Mouse (Mus musculus): ENCODE measurements around the gene Ctbp1. TPM values are rescaled to one million over a fixed set of nuclear protein-coding genes. Genes with fewer than 3 reads are reported as not detected.
A peak's percentile ranks its signal among the peaks of the same experiment; 100 is the strongest.

The Ctbp1 gene
- total RNA-seq, 2 experiments from 2014 or later, result 281 to 299 TPM

GRCm38 (mm10) chr5:33218081-33218480, 56.7 kb downstream of the Ctbp1 start, which contains the start of gene Spon2:
Gene Spon2, minus strand, starts transcription at chr5:33218455.
- no peak for DNase-seq (ENCODE audit: low spot score in 2 of 2)
- intact Hi-C loops (cut with DNase I), result no loop called here

DNA sequence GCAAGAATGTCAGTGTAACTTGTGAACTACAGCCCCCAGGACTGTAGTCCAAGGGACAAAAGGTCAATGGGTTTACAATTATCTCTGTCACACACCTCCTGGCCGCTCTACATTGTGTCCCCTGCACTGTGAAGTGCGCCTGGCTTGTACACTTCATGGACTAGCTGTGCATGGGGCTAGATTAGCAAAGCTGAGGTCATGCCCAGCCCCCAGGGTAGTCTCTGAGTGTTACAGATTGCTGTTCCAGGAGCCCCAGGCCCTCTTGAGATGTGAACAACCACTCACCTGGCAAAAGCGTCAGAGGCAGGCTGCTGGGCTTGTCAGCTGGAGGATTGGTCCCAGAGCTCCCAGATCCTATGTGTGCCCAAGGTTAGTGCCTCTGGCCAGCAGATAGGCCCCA, 57.1 kb downstream of the Ctbp1 start:
- intact Hi-C loops (cut with DNase I), result no loop called here
- no peak for DNase-seq (ENCODE audit: low spot score in 2 of 2)

- DNase-seq (ENCODE audit: low spot score in 2 of 2), result no peak
- intact Hi-C loops (cut with DNase I), result no loop called here
Measured at GRCm38 (mm10) chr5:33214723-33215122, 60.1 kb downstream of the Ctbp1 start.

DNA sequence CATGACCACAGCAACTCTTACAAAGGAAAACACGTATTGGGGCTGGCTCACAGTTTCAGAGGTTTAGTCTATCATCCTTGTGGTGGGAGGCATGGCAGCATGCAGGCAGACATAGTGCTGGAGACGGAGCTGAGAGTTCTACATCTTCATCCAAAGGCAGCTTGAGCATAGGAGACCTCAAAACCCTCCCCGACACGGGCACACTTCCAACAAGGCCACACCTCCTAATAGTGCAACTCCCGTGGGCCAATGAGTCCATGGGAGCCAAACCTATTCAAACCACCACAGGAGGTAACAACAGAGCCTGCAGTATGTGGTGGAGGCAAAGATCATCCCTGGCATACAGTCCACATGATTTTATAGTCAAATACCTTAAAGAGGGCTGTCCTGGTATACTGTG, 63.5 kb downstream of the Ctbp1 start:
- no peak for DNase-seq (ENCODE audit: low spot score in 2 of 2)

GRCm38 (mm10) chr5:33210515-33210914, 64.3 kb downstream of the Ctbp1 start:
- no peak for DNase-seq (ENCODE audit: low spot score in 2 of 2)
- intact Hi-C loops (cut with DNase I), result no loop called here

More for the DNA sequence above, 63.5 kb downstream of the Ctbp1 start:
- intact Hi-C loops (cut with DNase I), result no loop called here

- no peak for DNase-seq (ENCODE audit: low spot score in 2 of 2)
- intact Hi-C loops (cut with DNase I), result no loop called here
Measured at GRCm38 (mm10) chr5:33208533-33209245, 66.1 kb downstream of the Ctbp1 start.

GRCm38 (mm10) chr5:33207136-33207535, 67.7 kb downstream of the Ctbp1 start:
- intact Hi-C loops (cut with DNase I), result no loop called here
- DNase-seq (ENCODE audit: low spot score in 2 of 2), result no peak

GRCm38 (mm10) chr5:33206328-33206727, 68.5 kb downstream of the Ctbp1 start:
- intact Hi-C loops (cut with DNase I), result no loop called here
- no peak for DNase-seq (ENCODE audit: low spot score in 2 of 2)

DNA sequence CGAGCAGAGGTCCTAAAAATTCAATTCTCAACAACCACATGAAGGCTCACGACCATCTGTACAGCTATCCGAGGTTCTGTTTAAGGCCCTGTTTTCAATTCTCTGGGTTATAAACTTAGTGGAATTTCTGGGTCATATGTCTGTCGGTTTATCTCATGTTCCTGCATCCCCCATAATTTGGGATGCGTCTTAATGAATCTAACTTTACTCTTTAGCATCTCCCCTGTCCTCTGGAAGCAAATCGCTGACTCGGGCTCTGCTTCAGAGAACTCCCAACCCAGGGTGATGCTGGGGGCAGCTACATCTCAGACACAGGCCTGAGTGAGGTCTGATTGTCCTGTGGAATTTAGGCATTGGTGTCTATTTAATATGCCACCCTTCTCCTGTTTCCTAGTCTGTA, 70.5 kb downstream of the Ctbp1 start:
- intact Hi-C loops (cut with DNase I), result loop anchor here (1.0 to 5.0 kb wide), 2 partner anchors 42 to 173 kb away; partner anchors contain the start of gene Uvssa
- no peak for DNase-seq (ENCODE audit: low spot score in 2 of 2)

GRCm38 (mm10) chr5:33203691-33204242, 71.0 kb downstream of the Ctbp1 start:
- peak; percentile 70 to 82 for DNase-seq (ENCODE audit: low spot score in 2 of 2)

GRCm38 (mm10) chr5:33203171-33203565, 71.6 kb downstream of the Ctbp1 start:
- intact Hi-C loops (cut with DNase I), result loop anchor here (2.0 to 5.0 kb wide), 2 partner anchors 68 to 174 kb away; partner anchors contain the start of gene Uvssa

More at GRCm38 (mm10) chr5:33203691-33204242, 71.0 kb downstream of the Ctbp1 start:
- intact Hi-C loops (cut with DNase I), result loop anchor here (1.0 to 5.0 kb wide), 3 partner anchors 43 to 174 kb away; partner anchors contain the start of gene Uvssa

DNA sequence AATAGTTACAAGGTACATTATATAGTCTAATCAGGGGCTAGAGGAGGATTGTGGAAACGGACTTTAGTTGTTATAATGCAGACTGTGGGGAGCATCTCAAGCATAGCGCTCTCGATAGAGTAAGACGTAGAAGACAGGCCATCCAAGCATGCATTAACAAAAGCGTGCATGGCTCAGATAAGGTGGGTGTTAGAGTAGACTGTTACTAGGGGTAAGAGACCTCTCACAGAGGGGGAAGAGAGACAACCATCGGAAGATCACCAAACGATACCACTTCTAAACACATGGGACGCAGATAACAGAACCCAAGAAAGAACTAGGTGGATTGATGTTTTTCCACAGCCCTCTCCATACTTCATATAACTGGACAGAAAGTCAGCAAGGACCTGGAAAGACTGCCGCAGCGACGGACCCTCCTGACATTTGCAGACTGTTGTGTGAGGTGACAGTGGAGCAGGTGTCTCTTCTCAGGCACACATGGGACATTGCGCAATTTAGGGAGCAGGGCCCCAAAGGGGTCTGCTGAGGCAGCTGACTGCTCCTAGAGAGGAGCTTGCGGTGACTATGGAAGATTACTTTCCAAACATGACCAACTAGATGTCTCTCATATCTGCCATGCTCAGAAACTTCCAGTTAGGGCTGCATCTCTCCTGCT, 72.2 kb downstream of the Ctbp1 start:
- DNase-seq (ENCODE audit: low spot score in 2 of 2), result no peak
- intact Hi-C loops (cut with DNase I), result loop anchor here (2.0 to 5.0 kb wide), 2 partner anchors 68 to 175 kb away; partner anchors contain the start of gene Uvssa

More at GRCm38 (mm10) chr5:33203171-33203565, 71.6 kb downstream of the Ctbp1 start:
- no peak for DNase-seq (ENCODE audit: low spot score in 2 of 2)

- intact Hi-C loops (cut with DNase I), result loop anchor here (2.0 to 5.0 kb wide), 2 partner anchors 69 to 176 kb away; partner anchors contain the start of gene Uvssa
Measured at GRCm38 (mm10) chr5:33201697-33202096, 73.1 kb downstream of the Ctbp1 start.

DNA sequence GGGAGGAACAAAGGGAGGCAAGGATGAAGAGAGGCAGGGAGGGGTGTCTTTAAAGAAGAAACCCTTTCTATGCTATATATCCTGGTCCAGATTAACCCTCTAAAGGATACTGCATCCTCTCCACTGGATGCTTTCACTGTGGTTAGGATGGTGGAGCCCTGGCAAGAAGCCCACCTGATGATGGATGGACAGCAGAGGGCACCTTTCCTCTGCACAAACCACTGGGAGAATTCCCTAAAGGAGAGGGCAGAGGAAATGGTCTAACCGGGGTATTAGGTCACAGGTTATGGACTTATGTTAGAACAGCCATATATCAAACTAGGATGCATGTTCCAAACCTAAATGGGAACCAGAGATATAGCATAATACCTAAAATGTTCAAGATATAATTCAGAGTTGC, 74.7 kb downstream of the Ctbp1 start:
- intact Hi-C loops (cut with DNase I), result loop anchor here (5.0 kb wide), 1 partner anchor 177 kb away; the partner anchor contains the start of gene Uvssa

More at GRCm38 (mm10) chr5:33201697-33202096, 73.1 kb downstream of the Ctbp1 start:
- peak in 1 of 2 experiments; percentile 11 for DNase-seq (ENCODE audit: low spot score in 2 of 2)

More for the DNA sequence above, 74.7 kb downstream of the Ctbp1 start:
- DNase-seq (ENCODE audit: low spot score in 2 of 2), result no peak

Other genes with a start within 250 kb of the Ctbp1 start
- gene Slc5a1, start 170.8 kb downstream of the Ctbp1 start, total RNA-seq (2021), result under 1 TPM in 1 of 2 experiments, not detected in 1; 0.07 TPM
- gene Spon2, start 56.5 kb downstream of the Ctbp1 start, total RNA-seq (2021), result under 1 TPM; 0.57 to 0.64 TPM
- 100 to 1,000 TPM in 1 of 2 experiments, 10 to 100 TPM in 1; 90.8 to 100 TPM for gene Maea, start 60.5 kb upstream of the Ctbp1 start, total RNA-seq (2021)
- 1 to 10 TPM; 4.9 to 5.9 TPM for gene Uvssa, start 103.6 kb upstream of the Ctbp1 start, total RNA-seq (2021)
- not detected for gene Nkx1-1, start 159.0 kb upstream of the Ctbp1 start, total RNA-seq (2021)